Mouse (Mus musculus): ENCODE results near the gene Coq3.

DNA sequence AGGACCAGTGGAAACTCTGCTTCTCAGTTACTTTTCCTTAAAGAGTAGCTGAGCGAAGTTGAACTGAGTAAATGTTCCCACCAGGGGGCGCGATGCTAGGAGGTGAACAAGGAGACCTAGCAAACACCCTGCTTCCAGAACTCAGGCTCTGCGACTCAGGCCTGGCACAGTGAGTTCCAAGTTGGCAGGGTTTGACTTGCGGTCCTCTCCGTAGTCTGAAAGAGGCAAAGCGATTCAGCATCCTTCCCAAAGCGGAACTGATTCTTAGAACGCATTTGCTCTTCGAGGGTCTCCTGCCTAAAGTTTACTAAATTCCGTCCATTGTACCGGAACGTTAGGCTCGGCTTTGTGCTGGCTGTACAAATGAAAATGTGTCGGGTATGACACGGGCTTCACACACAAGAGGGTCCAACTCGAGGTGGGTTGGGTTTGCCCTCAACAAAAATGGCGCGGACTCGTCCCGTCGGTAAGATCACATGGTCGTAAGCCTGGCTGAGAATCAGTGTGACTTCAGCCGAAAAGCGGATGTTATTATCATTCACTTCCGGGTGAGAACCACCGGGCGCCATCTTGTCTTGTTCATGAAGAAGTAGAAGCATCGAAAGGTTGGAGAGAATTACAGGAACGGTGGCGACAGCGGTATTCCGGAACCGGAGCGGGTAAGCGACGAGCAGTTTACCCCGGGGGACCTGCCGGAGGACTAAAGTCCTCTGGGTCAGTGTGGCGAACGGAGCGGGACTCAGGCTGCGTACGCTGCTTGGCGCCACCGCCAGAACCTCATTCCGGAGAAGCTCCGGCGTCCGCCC lies 31.8 kb upstream of the Coq3 start, which contains the start of gene Pnisr:
- peak; percentile 58; the same call in 1 of the 2 replicates for TF ChIP-seq CTCF (IDR thresholded peaks at IDR 0.05; ENCODE audit: extremely low read depth, insufficient read depth, insufficient read length, insufficient replicate concordance)
- TF ChIP-seq POLR2A (IDR thresholded peaks at IDR 0.05; ENCODE audit: low read depth, low read length): peak; percentile 17; the same call in 1 of the 2 replicates
